Mouse (Mus musculus) embryonic facial prominence, embryonic 12.5 days (tissue): Measurements from ENCODE around the gene Speer4a. TPM values are rescaled to one million over a fixed set of nuclear protein-coding genes. Genes with fewer than 3 reads are reported as not detected.
"Not testable (repeated sequence)": the region's sequence is repeated elsewhere in the genome, so short reads cannot be mapped to it uniquely, and the experiment has no call there.

Experiments used
- ATAC-seq: fragments of 200-750 bp; cut with Nextera tagmentation; 2 replicates; pipeline ENCODE4 v1.8.0; 2017; ENCODE audit not compliant: insufficient number of reproducible peaks, insufficient read depth, low FRiP score, low TSS enrichment
- H3K27ac ChIP-seq: fragments of 300-500 bp; sonication (generic); 2 replicates; pipeline ENCODE4 v1.5.1; 2016; ENCODE audit warnings: mild to moderate bottlenecking
- H3K27me3 ChIP-seq: fragments of 300-500 bp; sonication (generic); 2 replicates; pipeline ENCODE4 v1.6.1; 2016; ENCODE audit warnings: mild to moderate bottlenecking, moderate library complexity
- H3K36me3 ChIP-seq: fragments of 300-500 bp; sonication (generic); 2 replicates; pipeline ENCODE4 v1.6.1; 2016; ENCODE audit warnings: mild to moderate bottlenecking
- H3K4me1 ChIP-seq: fragments of 300-500 bp; sonication (generic); 2 replicates; pipeline ENCODE4 v1.6.1; 2016
- H3K4me2 ChIP-seq: fragments of 300-500 bp; sonication (generic); replicated peaks from 2 replicates; pipeline ENCODE4 v1.6.1; 2016; ENCODE audit warnings: mild to moderate bottlenecking, moderate library complexity
- H3K4me3 ChIP-seq: fragments of 300-500 bp; sonication (generic); 2 replicates; pipeline ENCODE4 v1.5.1; 2016; ENCODE audit warnings: mild to moderate bottlenecking
- H3K9ac ChIP-seq: fragments of 300-500 bp; sonication (generic); 2 replicates; pipeline ENCODE4 v1.6.1; 2016; ENCODE audit warnings: mild to moderate bottlenecking, moderate library complexity
- H3K9me3 ChIP-seq: fragments of 300-500 bp; sonication (generic); 2 replicates; pipeline ENCODE4 v1.6.1; 2016; ENCODE audit warnings: mild to moderate bottlenecking, moderate library complexity
- WGBS: fragments of 180-500 bp; shearing (Covaris S2); methylation state at CpG from one replicate; pipeline ENCODE4 v1.1.7; 2016; 5-methylcytosine and 5-hydroxymethylcytosine counted together
- polyA plus RNA-seq: library from polyadenylated mRNA; unstranded; fragments of >200 nt; fragmentation: Nextera tagmentation; extraction: Ambion mirVana; gene quantifications from 2 replicates; pipeline ENCODE4 v1.2.1, GENCODE M21; 2016

The Speer4a gene
- polyA plus RNA-seq: not detected in 2 replicates

GRCm38 (mm10) chr5:26039458-26039857 is at the start of gene Speer4a:
TSS of gene Speer4a (minus strand) at chr5:26039558.
- H3K9ac ChIP-seq, H3K4me3 ChIP-seq, H3K27ac ChIP-seq, ATAC-seq, H3K27me3 ChIP-seq, H3K4me2 ChIP-seq, H3K4me1 ChIP-seq, H3K36me3 ChIP-seq, H3K9me3 ChIP-seq: not testable (repeated sequence)
- WGBS: 83% methylated on average over 2 of the region's 2 CpGs

- not testable (repeated sequence) for H3K4me3 ChIP-seq, H3K27me3 ChIP-seq
Measured at GRCm38 (mm10) chr5:26079023-26079422, 39.7 kb upstream of the Speer4a start.

DNA sequence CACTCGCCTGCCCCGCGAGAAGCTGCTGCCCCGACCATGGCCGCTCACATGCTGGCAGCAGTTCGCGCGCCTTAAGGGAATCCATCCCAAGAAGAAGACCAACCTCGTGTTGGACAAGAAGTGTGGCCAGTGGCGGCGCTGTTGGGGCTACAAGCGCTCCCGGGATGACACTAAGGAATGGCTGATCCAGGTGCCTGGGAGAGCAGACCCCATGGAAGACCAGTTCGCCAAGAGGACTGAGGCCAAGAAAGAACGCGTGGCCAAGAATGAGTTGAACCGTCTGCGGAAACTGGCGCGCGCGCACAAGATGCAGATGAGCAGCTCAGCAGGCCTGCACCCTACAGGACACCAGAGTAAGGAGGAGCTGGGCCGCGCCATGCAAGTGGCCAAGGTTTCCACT is 31.4 kb upstream of the Speer4a start:
- Histone ChIP-seq H3K27me3 (no peaks in the 10 kb centered on the region), H3K4me3 (no peak overlapping the region), H3K9me3 (peaks cover 4% of the 10 kb centered on the region; the same call in 1 of the 2 replicates), H3K4me1 (no peaks in the 10 kb centered on the region), H3K36me3 (no peaks in the 10 kb centered on the region), H3K9ac (no peak overlapping the region), H3K27ac (no peak overlapping the region), H3K4me2 (no peak overlapping the region)
- 85% methylated on average over 24 of the region's 24 CpGs for WGBS
- no peak for ATAC-seq

More at GRCm38 (mm10) chr5:26079023-26079422, 39.7 kb upstream of the Speer4a start:
- H3K4me1 ChIP-seq, H3K9ac ChIP-seq, ATAC-seq, H3K36me3 ChIP-seq, H3K27ac ChIP-seq, H3K9me3 ChIP-seq, H3K4me2 ChIP-seq: not testable (repeated sequence)

GRCm38 (mm10) chr5:26058481-26058880 is 19.1 kb upstream of the Speer4a start, which contains the start of gene Gm7347:
TSS of gene Gm7347 (minus strand) at chr5:26058581.
- H3K9ac ChIP-seq, ATAC-seq, H3K4me1 ChIP-seq, H3K36me3 ChIP-seq, H3K27ac ChIP-seq, H3K4me3 ChIP-seq, H3K9me3 ChIP-seq, H3K27me3 ChIP-seq, H3K4me2 ChIP-seq: not testable (repeated sequence)
- WGBS: no CpG with 5 or more reads among the region's 2 CpGs

DNA sequence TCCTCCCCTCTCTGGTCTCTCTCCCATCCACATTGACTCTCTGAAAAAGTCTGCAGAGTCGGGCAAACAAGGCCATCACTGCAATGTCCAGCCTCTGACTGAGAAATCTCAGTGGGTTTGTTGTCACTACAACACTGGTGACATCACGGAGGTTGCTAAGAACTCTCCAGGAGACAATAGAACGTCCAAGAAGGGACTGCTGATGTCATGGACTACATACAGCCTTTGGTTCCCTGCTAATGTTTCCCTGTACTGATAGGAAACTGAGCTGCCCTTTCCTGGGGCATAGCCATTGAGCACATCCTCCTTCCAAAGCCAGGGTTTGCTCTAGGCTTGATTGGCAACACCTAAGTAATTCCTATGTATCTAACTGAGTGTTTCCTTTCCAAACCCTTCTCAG is 16.5 kb downstream of the Speer4a start, which contains the start of gene Gm5862:
TSS of gene Gm5862 (minus strand) at position 101 of the 400 bp plus-strand sequence.
- no CpG with 5 or more reads among the region's 3 CpGs for WGBS
- not testable (repeated sequence) for H3K9me3 ChIP-seq, H3K36me3 ChIP-seq, H3K27ac ChIP-seq, H3K4me1 ChIP-seq, H3K27me3 ChIP-seq, ATAC-seq, H3K9ac ChIP-seq, H3K4me3 ChIP-seq, H3K4me2 ChIP-seq

DNA sequence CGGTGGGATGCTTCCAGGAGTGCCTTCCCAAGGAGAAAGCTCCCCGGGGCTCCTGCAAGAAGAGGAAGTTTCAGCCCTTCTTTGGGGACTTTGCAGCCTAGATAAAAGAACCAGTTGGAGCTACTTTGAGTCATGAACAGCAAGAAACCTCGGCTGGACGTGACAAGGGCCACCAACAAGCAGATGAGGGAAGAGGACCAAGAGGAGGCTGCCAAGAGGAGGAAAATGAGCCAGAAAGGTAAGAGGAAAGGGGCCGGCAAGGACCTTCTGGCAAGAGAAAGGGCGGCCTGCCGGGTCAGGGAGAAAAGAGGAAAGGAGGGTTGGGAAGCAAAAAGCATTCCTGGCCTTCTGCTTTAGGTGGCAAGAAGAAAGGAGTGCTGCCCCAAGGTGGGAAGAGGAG is 31.7 kb downstream of the Speer4a start:
- not testable (repeated sequence) for H3K9me3 ChIP-seq, H3K27ac ChIP-seq, H3K4me1 ChIP-seq, ATAC-seq, H3K9ac ChIP-seq, H3K4me2 ChIP-seq, H3K4me3 ChIP-seq, H3K36me3 ChIP-seq
- peaks cover 11% of the 10 kb centered on the region for H3K27me3 ChIP-seq
- 69% methylated on average over 7 of the region's 7 CpGs for WGBS

GRCm38 (mm10) chr5:26006937-26007695 is 32.2 kb downstream of the Speer4a start:
- not testable (repeated sequence) for H3K9me3 ChIP-seq, H3K27ac ChIP-seq, H3K4me1 ChIP-seq, H3K36me3 ChIP-seq, H3K9ac ChIP-seq
- peak; percentile 92 for ATAC-seq
- H3K4me2 ChIP-seq: peak overlapping the region; percentile 50
- WGBS: 19% methylated on average over 45 of the region's 45 CpGs
- peaks cover 11% of the 10 kb centered on the region for H3K27me3 ChIP-seq
- H3K4me3 ChIP-seq: peak overlapping the region; percentile 29

DNA sequence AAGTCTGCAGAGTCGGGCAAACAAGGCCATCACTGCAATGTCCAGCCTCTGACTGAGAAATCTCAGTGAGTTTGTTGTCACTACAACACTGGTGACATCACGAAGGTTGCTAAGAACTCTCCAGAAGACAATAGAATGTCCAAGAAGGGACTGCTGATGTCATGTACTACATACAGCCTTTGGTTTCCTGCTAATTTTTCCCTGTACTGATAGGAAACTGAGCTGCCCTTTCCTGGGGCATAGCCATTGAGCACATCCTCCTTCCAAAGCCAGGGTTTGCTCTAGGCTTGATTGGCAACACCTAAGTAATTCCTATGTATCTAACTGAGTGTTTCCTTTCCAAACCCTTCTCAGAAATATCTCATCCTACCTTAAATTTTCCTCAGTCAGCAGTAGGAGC is 34.7 kb downstream of the Speer4a start, which contains the start of gene Gm1979:
TSS of gene Gm1979 (minus strand) at position 101 of the 400 bp plus-strand sequence.
- not testable (repeated sequence) for H3K9ac ChIP-seq

GRCm38 (mm10) chr5:25988550-25988949 is 50.8 kb downstream of the Speer4a start, which contains the start of gene Gm21698:
TSS of gene Gm21698 (minus strand) at chr5:25988650.
- ATAC-seq, H3K4me3 ChIP-seq, H3K9ac ChIP-seq, H3K27me3 ChIP-seq, H3K36me3 ChIP-seq, H3K4me2 ChIP-seq, H3K4me1 ChIP-seq, H3K9me3 ChIP-seq, H3K27ac ChIP-seq: not testable (repeated sequence)
- no CpG with 5 or more reads among the region's 3 CpGs for WGBS

More for the DNA sequence above, 34.7 kb downstream of the Speer4a start, which contains the start of gene Gm1979:
- H3K36me3 ChIP-seq, H3K4me3 ChIP-seq, H3K4me1 ChIP-seq, H3K27ac ChIP-seq, H3K4me2 ChIP-seq, ATAC-seq, H3K9me3 ChIP-seq: not testable (repeated sequence)
- WGBS: 80% methylated on average over 1 of the region's 2 CpGs
- peaks cover 11% of the 10 kb centered on the region for H3K27me3 ChIP-seq

Other genes with a start within 250 kb of the Speer4a start
- gene Gm21663, start 97.2 kb downstream of the Speer4a start, polyA plus RNA-seq: not detected in 2 replicates
- gene Gm21671, start 85.1 kb downstream of the Speer4a start, polyA plus RNA-seq: not detected in 2 replicates
- not detected in 2 replicates for gene Gm21680, start 66.9 kb downstream of the Speer4a start, polyA plus RNA-seq
- 0.08 TPM in 1 of 2 replicates, not detected in the other for gene Gm21698, start 50.9 kb downstream of the Speer4a start, polyA plus RNA-seq
- 0.13 TPM in 1 of 2 replicates, not detected in the other for gene Gm1979, start 34.8 kb downstream of the Speer4a start, polyA plus RNA-seq
- not detected in 2 replicates for gene Gm5862, start 16.6 kb downstream of the Speer4a start, polyA plus RNA-seq
- gene Gm7347, start 19.0 kb upstream of the Speer4a start, polyA plus RNA-seq: 0.11 TPM in 1 of 2 replicates, not detected in the other
- gene Gm10471, start 49.7 kb upstream of the Speer4a start, polyA plus RNA-seq: not detected in 2 replicates
- not detected in 2 replicates for gene 5031410I06Rik, start 65.8 kb upstream of the Speer4a start, polyA plus RNA-seq
- gene Gm10220, start 81.9 kb upstream of the Speer4a start, polyA plus RNA-seq: not detected in 2 replicates
- gene Gm7361, start 218.1 kb upstream of the Speer4a start, polyA plus RNA-seq: not detected in 2 replicates